Mouse (Mus musculus) layer of hippocampus, adult 9-10 months (tissue): ENCODE results near the gene Pank4.

Experiments
- DNase-seq: peaks from one replicate; pipeline ENCODE4 v3.0.0; 2022; ENCODE audit warnings: low spot score

Gene Pank4

DNA sequence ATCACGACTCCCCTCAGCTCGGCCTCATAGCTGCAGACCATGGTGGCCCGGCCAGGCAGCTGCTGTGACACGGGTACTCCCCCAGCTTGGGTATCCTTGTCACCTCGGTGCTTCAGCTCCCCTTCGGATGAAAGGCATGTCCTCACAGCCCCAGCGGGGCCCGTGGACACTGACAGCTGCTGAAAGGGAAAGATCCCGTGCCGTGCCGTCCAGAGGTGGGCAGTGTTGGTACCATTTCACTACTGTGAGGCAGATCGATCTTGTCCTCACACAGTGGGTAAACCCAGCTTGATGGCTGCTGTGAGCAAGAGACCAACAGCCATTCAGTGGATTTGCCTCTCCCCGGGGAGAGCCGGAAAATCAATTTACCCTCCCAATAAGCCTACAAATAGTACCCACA, 50.3 kb downstream of the Pank4 start:
- DNase-seq: no peak

DNA sequence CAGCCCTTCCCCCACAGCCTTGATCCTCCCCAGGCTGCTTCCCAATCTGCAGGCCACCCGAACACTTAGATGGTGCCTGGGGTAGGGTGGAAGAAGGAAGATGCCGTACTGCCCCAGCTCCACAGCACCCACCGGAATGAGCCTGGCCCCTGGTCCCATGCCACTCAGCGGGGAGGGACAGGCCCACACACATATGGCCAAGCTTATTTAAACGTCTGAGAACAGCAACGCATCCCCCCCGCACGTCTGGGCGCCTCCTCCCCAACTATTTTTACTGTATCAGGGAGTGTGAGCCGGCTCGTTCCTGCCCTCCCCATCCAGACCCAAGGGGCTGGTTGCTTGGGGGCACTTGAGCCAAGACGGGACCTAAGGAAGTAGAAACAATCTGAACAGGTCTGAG, 50.9 kb downstream of the Pank4 start:
- DNase-seq: no peak

DNA sequence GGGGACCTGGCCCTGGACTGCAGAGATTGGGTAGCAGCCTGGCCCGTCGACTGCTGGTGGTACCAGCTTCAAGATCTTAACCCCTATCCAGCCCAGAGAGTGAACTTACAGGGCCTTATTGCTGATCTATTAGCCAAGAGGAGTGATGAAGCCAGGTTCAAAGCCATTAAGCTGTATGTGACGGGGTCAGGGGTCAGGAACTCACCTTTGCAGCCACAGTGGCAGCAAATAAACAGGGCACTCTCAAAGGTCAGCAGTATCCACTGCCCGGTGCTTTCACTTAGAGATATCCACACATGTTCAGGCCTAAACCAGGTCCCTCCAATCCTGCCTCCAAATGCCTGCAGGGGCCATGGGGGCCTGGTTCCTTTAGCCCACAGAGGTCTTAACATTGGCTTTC, 51.6 kb downstream of the Pank4 start:
- no peak for DNase-seq

DNA sequence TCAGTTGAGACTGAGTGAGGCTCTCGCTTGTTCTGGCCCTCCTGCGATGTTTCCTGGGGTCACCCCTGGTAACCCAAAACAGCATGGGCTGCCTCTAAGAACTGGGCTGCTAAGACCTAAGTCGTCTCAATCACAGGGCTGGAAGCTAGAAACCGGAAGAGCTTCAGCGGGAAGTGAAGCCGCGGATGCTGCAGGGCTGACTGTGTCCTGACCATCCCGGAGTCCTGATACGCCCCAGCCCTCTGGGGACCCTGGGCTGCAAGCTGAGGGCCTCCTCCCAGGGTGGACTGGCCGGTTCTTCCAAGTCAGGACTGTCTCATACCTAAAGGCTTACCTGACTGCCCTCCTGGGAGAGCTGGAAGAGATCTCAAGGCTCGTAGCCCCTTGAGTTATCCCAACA, 52.9 kb downstream of the Pank4 start:
- DNase-seq: no peak

DNA sequence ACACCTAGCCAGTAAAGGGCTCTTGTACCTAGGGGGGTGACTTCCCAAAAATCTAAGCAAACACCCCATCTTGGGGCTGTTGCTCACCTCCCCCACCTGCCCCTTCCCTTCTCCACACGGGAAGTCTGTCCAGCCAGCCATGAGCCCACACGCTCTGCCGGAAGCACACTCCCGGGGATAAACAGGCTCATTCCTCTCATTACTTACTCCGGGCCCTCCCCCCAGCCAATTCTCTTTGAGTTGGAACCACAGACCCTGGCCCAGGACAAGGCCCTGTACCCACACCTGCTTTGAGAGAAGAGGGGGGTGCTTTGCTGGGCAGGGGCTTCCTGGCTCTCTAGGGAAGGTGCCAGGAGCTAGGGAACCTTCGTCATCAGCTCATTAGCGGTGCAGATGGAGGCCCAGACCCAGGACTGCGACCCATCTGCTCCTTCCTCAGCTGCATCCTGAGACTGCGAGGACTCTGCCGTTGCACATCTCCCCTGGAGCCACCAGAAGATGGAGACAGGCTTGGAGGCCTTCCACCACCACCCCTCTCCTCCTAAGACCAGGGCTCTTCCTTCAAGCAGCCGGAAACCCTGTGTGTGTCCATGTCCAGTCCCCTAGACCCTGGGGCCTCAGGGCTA, 53.4 kb downstream of the Pank4 start:
- no peak for DNase-seq

DNA sequence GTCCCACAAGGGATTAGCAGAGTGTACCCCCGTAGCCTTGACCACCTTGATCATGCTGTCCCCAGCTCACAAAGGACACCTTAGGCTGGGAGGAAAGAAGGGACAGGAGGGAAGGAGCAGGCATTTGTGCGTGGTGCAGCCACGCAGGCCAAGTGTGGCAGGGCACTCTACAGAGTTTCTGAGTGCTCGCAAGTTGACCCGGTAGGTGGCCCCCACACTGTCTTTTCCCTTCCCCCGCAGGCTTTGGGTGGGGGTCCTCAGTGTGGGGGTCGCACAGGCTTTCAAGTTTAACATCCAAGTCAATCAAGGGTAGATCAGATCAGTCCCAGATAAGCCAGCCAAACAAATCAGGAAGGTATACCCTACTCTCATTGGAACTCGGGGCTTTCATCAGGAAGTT, 54.1 kb downstream of the Pank4 start:
- no peak for DNase-seq

DNA sequence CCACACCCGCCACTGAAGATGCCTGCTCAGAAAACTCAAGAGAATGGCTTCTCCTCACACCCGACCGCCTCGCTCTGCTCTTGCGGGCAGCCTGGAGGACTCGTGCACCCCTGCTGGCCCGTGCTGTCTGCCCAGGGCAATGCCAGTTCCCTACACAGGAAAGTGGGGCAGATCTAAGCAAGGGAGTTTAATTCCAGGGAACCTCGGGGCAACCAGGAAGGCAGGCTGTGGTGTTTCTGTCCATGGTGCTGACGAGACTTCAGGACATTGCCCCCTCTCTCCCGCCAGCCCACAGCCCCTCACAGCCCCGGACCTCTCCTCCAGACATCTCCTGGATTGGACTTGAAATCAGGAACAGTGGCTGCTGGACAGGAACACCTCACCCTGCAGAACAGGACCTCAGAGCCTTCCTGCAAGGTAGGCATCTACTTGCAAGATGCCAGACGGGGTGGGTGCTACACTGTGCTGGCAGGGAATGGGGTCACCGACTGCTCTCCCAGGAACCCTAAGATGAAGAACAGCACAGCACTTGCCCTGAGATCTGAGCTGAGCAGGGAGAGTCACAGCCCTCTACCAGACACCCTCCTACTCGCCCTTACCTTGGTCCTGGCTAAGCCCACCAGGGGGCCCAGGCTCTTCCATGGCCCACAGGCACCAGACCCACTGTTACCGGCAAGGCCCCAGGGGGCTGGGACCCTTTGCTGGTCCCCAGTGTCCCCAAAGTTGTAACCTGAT, 54.8 kb downstream of the Pank4 start:
- no peak for DNase-seq

DNA sequence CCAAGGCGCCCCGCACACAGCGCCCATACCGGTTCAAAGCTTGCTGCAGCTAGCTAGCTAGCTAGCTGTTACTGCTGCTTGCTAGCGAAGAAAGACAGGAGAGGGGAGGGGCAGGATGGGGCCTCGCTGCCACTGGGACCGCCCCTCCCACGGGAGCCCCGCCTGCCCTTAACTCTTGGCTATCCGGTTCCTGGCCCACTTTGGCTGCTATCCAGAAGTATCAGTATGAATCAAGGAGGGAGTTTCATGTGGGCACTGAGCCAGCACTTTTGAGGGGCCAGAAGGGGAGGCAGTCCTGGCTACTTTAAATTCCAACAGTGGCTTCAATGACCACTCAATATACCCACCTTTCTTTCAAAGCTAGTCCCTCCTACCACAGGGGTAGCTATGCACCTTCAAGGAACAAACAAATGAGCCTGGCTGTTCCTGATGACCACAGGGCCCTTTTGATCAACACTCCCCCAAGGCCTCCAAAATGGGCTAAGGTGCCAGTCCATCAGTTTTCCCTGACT, 55.5 kb downstream of the Pank4 start:
- no peak for DNase-seq

DNA sequence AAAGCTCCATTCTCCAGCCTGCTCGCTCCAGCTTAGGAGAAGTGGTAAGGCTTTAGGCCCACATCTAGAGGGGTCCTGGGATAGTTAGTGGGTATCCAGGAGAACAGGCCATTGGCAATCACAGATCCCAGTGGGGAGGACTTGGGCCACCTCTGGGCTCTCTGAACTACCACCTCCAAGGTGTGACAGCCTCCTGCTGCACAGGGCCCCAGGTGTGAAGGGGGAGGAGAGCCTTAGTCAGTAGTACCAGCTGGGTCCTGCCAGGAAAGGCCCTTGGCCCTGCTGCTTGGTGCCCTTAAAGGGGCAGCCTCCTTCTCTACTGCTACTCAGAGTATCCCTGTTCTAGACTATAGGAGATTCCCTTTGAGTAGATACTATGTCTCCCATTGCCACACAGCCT, 56.2 kb downstream of the Pank4 start:
- DNase-seq: no peak

DNA sequence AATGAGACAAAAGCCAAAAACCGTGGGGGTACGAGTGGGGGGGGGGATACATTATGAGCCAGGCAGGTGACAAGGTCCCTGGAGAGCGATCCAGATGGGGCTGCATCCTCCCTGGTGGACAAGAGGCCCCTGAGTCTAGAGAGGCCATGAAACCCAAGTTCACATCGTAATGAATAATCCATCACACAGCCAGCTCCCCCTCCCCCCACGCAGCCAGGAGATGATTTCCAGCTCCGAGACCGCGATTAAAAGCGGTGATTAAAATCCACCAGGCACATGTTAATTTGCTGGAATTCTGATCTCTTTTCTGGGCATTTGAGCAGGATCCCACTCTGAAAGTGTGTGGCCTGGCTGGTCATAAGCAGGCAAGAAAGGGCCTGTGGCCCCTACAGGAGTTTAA, 56.9 kb downstream of the Pank4 start:
- DNase-seq: no peak

DNA sequence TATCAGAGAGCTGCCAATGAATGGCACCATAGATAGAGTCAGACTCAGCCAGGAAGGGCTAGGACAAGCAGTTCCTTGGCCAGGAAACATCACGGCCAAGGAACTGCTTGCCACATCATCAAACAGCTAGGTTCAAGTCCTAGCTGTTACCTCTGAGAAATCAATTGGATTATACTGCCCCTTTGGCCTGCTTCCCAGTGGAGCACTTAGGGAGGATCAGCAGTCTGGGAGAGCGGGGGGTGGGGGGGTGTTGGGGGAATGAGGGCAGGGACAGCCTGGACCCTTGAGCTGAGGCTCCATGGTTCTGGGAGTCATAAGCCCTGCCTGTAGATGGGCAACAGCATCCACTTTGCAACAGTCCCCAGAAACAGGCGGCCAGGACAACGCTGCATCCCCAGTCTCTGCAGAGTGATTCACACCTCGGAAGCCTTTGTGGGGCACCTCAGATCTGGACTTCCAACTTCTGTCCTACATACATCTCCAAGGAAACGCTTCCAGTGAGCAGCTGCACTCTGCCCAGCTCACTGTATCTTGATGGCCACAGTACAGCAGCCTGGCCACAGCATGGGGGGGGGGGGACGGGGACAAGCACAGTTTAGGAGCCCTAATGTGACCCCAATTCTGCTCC, 58.4 kb downstream of the Pank4 start:
- no peak for DNase-seq

DNA sequence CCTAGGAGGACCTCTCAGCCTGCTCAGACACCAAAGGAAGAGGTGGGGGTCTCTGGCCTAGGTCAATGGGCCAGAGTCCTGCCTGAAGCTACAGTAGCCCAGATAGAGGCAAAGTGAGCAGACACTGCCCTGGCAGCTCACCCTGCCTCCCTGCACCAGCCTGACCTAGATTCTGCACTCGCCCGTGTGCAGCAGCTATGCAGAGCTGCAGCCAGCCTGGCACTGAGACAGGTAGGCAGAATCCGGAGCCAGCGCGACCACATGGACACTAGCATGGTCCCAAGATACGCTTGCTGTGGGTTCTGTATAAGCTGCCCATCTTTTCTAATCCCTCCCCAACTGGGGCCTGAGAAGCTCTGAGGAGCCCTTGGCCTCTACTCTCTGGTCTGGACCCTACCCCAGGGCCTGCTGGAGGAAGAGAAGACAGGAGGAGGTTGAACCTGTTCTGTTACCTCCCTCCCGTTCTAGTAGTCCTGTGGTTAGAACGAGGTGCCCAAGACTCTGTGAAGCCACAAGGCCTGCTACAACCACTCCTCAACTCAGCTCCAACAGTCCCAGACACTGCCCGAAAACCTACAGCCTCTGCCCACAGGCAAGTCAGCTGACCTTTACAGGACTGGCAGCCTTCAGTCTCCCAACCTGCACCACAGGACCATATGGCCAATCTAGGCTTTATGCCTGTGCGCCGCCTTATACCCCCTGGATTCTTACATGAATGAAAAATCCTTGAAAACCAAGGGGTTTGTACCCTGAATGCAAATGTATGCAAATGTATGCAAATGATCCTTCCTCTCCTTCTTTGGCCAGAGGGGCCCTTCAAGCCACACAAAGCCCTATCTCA, 60.5 kb downstream of the Pank4 start:
- no peak for DNase-seq
